Mouse (Mus musculus): Measurements from ENCODE around the gene Zfp428.

The Zfp428 gene

DNA sequence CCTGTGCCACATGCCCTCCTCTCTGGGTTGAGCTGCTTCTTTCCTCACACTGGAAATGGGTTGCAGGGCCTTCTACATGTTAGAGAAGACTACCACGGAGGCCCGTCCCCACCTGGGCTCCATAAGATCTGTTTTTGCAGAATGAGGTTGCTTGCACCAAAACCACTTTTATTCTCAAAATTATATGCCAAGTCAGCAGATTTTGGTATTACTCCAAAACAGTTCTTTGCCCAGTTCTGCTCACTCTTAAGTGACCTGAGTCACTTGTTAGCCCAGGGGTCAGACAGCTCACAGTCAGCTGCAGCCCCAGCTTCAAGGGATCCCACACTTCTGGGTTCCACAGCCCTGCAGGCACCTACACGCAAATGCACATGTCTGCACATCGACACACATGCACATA, 54.6 kb downstream of the Zfp428 start:
- no peak for DNase-seq

- no peak for DNase-seq
Measured at GRCm38 (mm10) chr7:24563191-24563836, 56.5 kb downstream of the Zfp428 start.

DNA sequence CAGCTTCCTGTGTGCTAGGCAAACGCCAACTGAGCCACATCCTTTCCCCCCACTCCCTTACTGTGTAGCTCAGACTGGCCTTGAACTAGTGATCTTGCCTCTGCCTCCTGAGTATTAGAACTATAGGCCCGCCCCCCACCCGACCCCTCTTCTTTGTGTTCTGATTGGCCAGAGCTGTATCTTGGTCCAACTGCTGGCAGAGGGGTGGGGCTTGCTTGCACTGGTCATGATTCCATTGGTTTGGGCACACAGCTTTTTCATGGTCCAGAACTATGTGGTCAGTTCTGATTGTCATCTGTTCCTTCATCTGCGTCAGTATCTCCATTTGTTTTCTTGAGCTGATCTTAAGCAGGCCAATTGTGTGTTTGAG, 57.0 kb downstream of the Zfp428 start:
- DNase-seq = no peak

GRCm38 (mm10) chr7:24564607-24565265, 57.9 kb downstream of the Zfp428 start:
- DNase-seq = peak; percentile 53
